Mouse (Mus musculus) forebrain, embryonic 14.5 days (tissue): ENCODE results near the gene Gm9774. TPM values are rescaled to one million over a fixed set of nuclear protein-coding genes. Genes with fewer than 3 reads are reported as not detected.

ENCODE experiments used
- ATAC-seq: fragments of 200-750 bp; cut with Nextera tagmentation; 2 replicates; pipeline ENCODE4 v1.8.0; 2017; ENCODE audit warnings: mild to moderate bottlenecking, moderate library complexity
- DNase-seq: peaks from one replicate; pipeline ENCODE4 v3.0.0-alpha.2; 2015; ENCODE audit warnings: low spot score
- H3K27ac ChIP-seq: fragments of 300-500 bp; sonication (generic); 2 replicates; pipeline ENCODE4 v1.5.1; 2014; ENCODE audit warnings: low read depth, mild to moderate bottlenecking, control low read depth, low read length, moderate library complexity
- H3K27me3 ChIP-seq: fragments of 300-500 bp; sonication (generic); replicated peaks from 2 replicates; pipeline ENCODE4 v1.6.1; 2014; ENCODE audit warnings: low read length, control low read depth, mixed read lengths; ENCODE audit not compliant: control insufficient read depth, insufficient read depth
- H3K36me3 ChIP-seq: fragments of 300-500 bp; sonication (generic); 2 replicates; pipeline ENCODE4 v1.6.1; 2014; ENCODE audit warnings: low read length, control low read depth; ENCODE audit not compliant: control insufficient read depth, insufficient read depth
- H3K4me1 ChIP-seq: fragments of 300-500 bp; sonication (generic); 2 replicates; pipeline ENCODE4 v1.6.1; 2014; ENCODE audit warnings: antibody characterized with exemption, low read length, control low read depth; ENCODE audit not compliant: control insufficient read depth, insufficient read depth
- H3K4me2 ChIP-seq: fragments of 300-500 bp; sonication (generic); 2 replicates; pipeline ENCODE4 v1.6.1; 2014; ENCODE audit warnings: mild to moderate bottlenecking, control low read depth, low read length
- H3K4me3 ChIP-seq: fragments of 300-500 bp; sonication (generic); 2 replicates; pipeline ENCODE4 v1.5.1; 2014; ENCODE audit warnings: low read depth, low read length, control low read depth
- H3K9ac ChIP-seq: fragments of 300-500 bp; sonication (generic); 2 replicates; pipeline ENCODE4 v1.6.1; 2014; ENCODE audit warnings: mild to moderate bottlenecking, low read length, control low read depth, moderate library complexity
- H3K9me3 ChIP-seq: fragments of 300-500 bp; sonication (generic); replicated peaks from 2 replicates; pipeline ENCODE4 v1.6.1; 2016; ENCODE audit warnings: low read length, control low read depth, mixed read lengths; ENCODE audit not compliant: control insufficient read depth
- WGBS: fragments of 180-500 bp; shearing (Covaris S2); extraction: QIAGEN DNeasy Blood & Tissue Kit; methylation state at CpG from one replicate; pipeline ENCODE4 v1.1.7; 2014; 5-methylcytosine and 5-hydroxymethylcytosine counted together
- polyA plus RNA-seq: library from polyadenylated mRNA; unstranded; fragments of >200 nt; fragmentation: Nextera tagmentation; extraction: Ambion mirVana; gene quantifications from 2 replicates; pipeline ENCODE4 v1.2.1, GENCODE M21; 2014

Gm9774 gene
- 4.3 and 6.3 TPM in 2 replicates for polyA plus RNA-seq

DNA sequence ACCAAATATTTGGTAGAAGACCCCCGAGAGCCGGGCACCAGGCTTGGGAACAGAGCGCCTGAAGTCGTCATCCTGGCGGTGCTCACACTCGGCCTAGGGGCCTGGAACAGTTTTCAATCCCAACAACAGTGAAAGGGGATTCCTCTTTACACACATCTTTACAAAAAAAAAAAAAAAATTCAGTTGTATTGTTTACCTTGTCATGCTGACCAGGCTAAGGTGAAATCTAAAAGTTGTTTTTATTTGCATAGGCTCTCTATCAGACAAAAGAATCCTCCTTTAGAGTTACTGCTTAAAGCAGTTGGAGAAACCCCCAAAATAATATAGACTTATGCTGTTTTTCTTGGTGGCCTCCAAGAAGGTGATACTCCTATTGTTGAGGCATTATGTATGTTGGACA lies at the start of gene Gm9774:
Gene Gm9774 (minus strand): TSS at position 101 of the 400 bp plus-strand sequence.
- ATAC-seq: no peak

DNA sequence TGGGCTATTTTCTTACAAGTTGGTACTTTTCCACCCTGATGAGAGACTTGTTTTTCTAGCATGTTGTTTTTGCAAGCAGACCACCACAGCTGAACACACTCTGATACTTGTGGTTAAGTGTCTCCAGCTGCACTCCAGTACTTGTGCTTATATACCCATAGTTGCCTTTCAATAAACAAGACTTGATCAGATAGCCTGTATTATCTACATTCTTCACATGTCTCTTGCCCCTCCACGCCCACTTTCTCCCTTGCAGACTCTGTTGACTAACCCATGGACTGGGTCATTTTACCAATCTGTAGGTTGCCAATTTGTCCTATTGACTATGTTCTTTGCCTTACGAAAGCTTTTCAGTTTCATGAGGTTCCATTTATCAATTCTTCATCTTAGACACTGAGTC lies 40.9 kb upstream of the Gm9774 start:
- H3K36me3 ChIP-seq: no peaks in the 10 kb centered on the region
- H3K27ac ChIP-seq: no peak overlapping the region
- no peak for DNase-seq
- H3K4me2 ChIP-seq: no peak overlapping the region
- no peak for ATAC-seq
- WGBS: 92% methylated on average over 2 of the region's 2 CpGs
- H3K9ac ChIP-seq: no peak overlapping the region
- no peaks in the 10 kb centered on the region for H3K27me3 ChIP-seq
- H3K4me1 ChIP-seq: no peaks in the 10 kb centered on the region
- no peaks in the 10 kb centered on the region for H3K9me3 ChIP-seq
- H3K4me3 ChIP-seq: no peak overlapping the region

More for the DNA sequence above, at the start of gene Gm9774:
- Histone ChIP-seq H3K4me1 (no peaks in the 10 kb centered on the region), H3K9me3 (0 out of 2 replicates have a peak, but pooled peaks cover 2% of the 10 kb centered on the region), H3K4me2 (no peak within 1 kb of the TSS), H3K27me3 (no peaks in the 10 kb centered on the region), H3K27ac (no peak within 1 kb of the TSS), H3K4me3 (no peak within 1 kb of the TSS), H3K9ac (no peak within 1 kb of the TSS), H3K36me3 (no peaks in the 10 kb centered on the region)
- 93% methylated on average over 6 of the region's 6 CpGs for WGBS
- no peak for DNase-seq

DNA sequence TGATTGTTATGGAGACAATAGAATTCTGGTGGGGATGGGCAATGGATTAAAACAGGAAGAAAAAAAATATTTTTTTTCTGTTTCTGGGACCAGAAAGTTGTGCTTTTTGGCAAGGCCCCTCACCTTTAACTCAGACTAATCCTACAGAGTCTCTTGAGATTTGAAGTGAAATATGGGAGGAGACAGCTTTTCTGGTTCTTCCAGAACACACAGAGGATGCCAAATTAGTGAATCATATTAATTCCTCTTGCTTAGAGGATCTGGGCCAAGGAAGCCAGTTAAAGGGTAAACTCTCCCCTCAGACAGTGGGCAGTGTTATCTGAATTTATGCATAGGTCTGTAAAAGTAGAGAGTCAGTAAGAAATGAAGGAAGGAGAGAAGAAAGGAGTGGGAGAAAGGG lies 38.2 kb upstream of the Gm9774 start:
- ATAC-seq: no peak
- Histone ChIP-seq H3K4me3 (no peak overlapping the region), H3K4me2 (no peak overlapping the region), H3K9ac (no peak overlapping the region), H3K36me3 (no peaks in the 10 kb centered on the region), H3K27ac (no peak overlapping the region), H3K27me3 (no peaks in the 10 kb centered on the region), H3K4me1 (no peaks in the 10 kb centered on the region), H3K9me3 (no peaks in the 10 kb centered on the region)
- DNase-seq: no peak

DNA sequence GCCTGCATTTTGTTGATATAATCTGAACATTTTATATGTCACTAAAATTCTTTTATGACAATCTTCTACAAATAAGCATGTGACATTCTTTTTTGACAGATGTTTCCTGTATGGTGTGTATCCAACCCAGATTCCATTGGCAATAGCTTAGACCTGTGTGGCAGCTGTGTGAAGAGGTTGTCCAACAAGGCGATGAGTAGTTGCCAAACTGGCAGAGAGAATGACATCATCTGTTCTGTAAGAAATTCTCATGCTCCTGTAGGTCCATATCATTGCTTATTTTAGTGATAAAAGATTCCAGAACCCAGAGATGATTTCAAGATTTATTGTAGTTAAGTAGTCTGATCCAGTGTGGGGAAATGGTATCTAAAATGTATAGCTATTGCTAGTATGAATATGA lies 37.4 kb upstream of the Gm9774 start:
- no peak overlapping the region for H3K27ac ChIP-seq
- no peaks in the 10 kb centered on the region for H3K36me3 ChIP-seq
- H3K4me2 ChIP-seq: no peak overlapping the region
- H3K4me1 ChIP-seq: no peaks in the 10 kb centered on the region
- no peak for DNase-seq
- H3K9me3 ChIP-seq: no peaks in the 10 kb centered on the region
- H3K27me3 ChIP-seq: no peaks in the 10 kb centered on the region
- H3K9ac ChIP-seq: no peak overlapping the region
- no peak overlapping the region for H3K4me3 ChIP-seq
- ATAC-seq: no peak
- WGBS: 93% methylated on average over 1 of the region's 1 CpGs

DNA sequence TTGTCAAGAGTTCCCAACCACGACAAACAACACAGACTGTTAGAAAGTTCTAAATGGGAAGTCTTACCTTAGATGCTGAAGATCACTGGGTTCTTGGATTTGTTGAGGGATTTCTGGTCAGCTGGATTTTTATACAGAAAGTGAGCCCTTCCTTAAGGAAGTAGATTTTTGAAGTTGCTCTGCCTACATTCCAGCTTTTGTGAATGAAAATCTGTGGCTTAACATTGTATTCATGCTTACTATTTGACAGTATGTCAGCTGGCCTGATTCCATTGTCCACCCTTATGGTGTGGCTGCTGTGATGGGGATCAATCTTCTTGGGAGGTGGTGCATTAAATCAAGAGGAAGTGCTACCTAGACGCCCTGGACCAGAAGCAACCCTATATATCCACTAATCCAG lies 29.4 kb upstream of the Gm9774 start, which contains the start of gene Sprr3:
Gene Sprr3 (minus strand): TSS at position 101 of the 400 bp plus-strand sequence.
- H3K27ac ChIP-seq: no peak within 1 kb of the TSS
- H3K36me3 ChIP-seq: no peaks in the 10 kb centered on the region
- DNase-seq (no peak), ATAC-seq (no peak)
- 81% methylated on average over 2 of the region's 2 CpGs for WGBS
- no peak within 1 kb of the TSS for H3K4me2 ChIP-seq
- no peak within 1 kb of the TSS for H3K9ac ChIP-seq
- no peak within 1 kb of the TSS for H3K4me3 ChIP-seq
- H3K9me3 ChIP-seq: no peaks in the 10 kb centered on the region
- no peaks in the 10 kb centered on the region for H3K4me1 ChIP-seq
- H3K27me3 ChIP-seq: no peaks in the 10 kb centered on the region

DNA sequence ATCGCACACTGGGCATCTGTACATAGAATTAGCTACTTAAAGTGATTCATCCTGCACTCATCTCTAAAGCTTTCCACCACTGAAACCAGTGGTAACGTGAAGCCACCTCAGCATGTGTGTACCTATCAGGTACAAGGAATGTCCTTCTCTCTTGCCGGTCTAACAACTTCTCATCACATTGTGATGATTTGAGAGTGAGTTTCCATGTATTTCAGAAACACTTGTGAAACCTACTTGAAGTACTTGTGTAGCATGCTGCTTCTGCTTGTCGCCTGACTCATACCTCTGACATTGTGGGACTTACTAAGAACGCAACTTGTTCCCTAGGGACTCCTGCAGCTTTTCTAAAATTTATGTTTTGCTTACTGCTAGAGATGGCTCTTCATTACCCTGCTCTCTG lies 25.9 kb upstream of the Gm9774 start:
- no peaks in the 10 kb centered on the region for H3K36me3 ChIP-seq
- no peaks in the 10 kb centered on the region for H3K9me3 ChIP-seq
- H3K4me2 ChIP-seq: no peak overlapping the region
- DNase-seq (no peak), ATAC-seq (no peak)
- WGBS: 89% methylated on average over 5 of the region's 5 CpGs
- no peak overlapping the region for H3K4me3 ChIP-seq
- H3K9ac ChIP-seq: no peak overlapping the region
- no peak overlapping the region for H3K27ac ChIP-seq
- H3K4me1 ChIP-seq: no peaks in the 10 kb centered on the region
- no peaks in the 10 kb centered on the region for H3K27me3 ChIP-seq

DNA sequence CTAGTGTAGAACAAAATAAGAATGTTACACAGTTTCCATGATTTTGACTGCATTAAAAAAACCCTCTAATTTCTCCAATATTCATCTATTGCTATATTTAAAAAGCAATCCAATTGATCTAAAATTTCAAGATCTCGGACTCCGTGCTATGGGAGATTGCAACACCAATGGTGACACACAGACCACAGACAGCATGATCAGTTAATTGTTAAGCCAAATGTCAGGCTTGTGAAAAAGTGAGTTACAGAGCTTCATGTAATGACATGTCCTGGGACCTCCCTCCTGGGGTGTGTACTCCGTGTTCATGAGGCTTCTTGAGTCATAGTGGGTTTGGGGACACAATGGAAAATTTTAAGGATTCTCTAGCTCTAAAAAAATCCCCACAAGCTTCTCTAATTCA lies 11.0 kb upstream of the Gm9774 start:
- Histone ChIP-seq H3K9ac (no peak overlapping the region), H3K36me3 (no peaks in the 10 kb centered on the region), H3K9me3 (no peaks in the 10 kb centered on the region), H3K4me2 (no peak overlapping the region), H3K27me3 (no peaks in the 10 kb centered on the region), H3K4me1 (no peaks in the 10 kb centered on the region), H3K27ac (no peak overlapping the region), H3K4me3 (no peak overlapping the region)
- no peak for ATAC-seq
- DNase-seq: no peak
- WGBS: 91% methylated on average over 3 of the region's 3 CpGs

DNA sequence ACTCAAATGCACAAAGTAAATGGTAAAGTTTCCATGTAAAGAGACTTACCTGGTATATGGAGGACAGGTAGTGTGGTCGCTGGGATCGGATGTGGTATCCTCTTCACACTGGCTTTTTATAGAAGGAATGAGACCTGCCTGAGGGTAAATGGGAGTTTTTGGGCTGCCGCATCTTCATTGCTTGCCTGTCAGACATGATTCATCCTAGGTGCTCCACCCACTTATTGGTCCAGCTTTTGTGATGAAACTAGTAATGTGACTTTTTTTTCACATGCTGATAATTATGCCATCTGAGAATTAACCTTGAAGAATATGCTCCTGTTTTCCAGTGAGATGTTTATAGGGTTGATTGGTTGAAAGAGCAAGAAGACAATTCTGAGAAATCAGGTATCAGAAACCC lies 9.5 kb upstream of the Gm9774 start, which contains the start of gene Sprr1b:
Gene Sprr1b (minus strand): TSS at position 101 of the 400 bp plus-strand sequence.
- Histone ChIP-seq H3K4me3 (no peak within 1 kb of the TSS), H3K27me3 (no peaks in the 10 kb centered on the region), H3K4me2 (no peak within 1 kb of the TSS), H3K36me3 (no peaks in the 10 kb centered on the region), H3K27ac (no peak within 1 kb of the TSS), H3K9ac (no peak within 1 kb of the TSS), H3K4me1 (no peaks in the 10 kb centered on the region), H3K9me3 (no peaks in the 10 kb centered on the region)
- DNase-seq (no peak), ATAC-seq (no peak)
- 93% methylated on average over 3 of the region's 3 CpGs for WGBS

DNA sequence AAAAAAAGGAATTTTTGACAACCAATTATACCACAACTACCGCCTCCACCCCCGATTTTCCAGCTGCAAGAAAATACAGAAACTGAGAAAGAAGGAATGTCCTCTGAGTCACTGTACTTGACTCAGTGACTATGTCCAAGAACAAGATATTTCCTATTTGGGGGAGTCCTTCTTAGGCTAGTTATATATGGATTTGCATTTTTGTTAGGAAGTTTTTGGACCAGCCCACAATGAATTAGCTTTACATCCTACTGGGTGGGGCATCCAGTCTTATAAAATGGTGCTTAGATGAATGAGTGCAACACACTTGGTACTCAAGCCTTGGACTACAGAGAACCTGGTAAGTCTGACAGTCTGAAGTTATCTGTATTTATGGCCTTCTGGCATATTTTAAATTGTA lies 3.1 kb upstream of the Gm9774 start, which contains the start of gene Sprr2k:
Gene Sprr2k (plus strand): TSS at position 301 of the 400 bp plus-strand sequence.
- ATAC-seq (no peak), DNase-seq (no peak)
- no peak within 1 kb of the TSS for H3K4me2 ChIP-seq
- no peaks in the 10 kb centered on the region for H3K36me3 ChIP-seq
- 85% methylated on average over 2 of the region's 2 CpGs for WGBS
- H3K27me3 ChIP-seq: no peaks in the 10 kb centered on the region
- H3K4me1 ChIP-seq: no peaks in the 10 kb centered on the region
- no peak within 1 kb of the TSS for H3K27ac ChIP-seq
- no peak within 1 kb of the TSS for H3K9ac ChIP-seq
- H3K4me3 ChIP-seq: no peak within 1 kb of the TSS
- 0 out of 2 replicates have a peak, but pooled peaks cover 2% of the 10 kb centered on the region for H3K9me3 ChIP-seq
